Mouse (Mus musculus) layer of hippocampus, postnatal 25 days (tissue): ENCODE data around the gene Usb1. TPM values are rescaled to one million over a fixed set of nuclear protein-coding genes. Genes with fewer than 3 reads are reported as not detected.
"Not testable (repeated sequence)": the region's sequence is repeated elsewhere in the genome, so short reads cannot be mapped to it uniquely, and the experiment has no call there.

ENCODE experiments used
- DNase-seq, 2 experiments: peaks; one replicate each; pipeline ENCODE4 v3.0.0; 2022; ENCODE audit warnings: mixed read lengths in 2 of 2, low spot score in 1 of 2; ENCODE audit errors: extremely low spot score in 1 of 2
- total RNA-seq, 2 experiments: library from RNA; stranded (reverse); gene quantifications; 2 replicates each; pipeline ENCODE4 v1.2.3; 2021

The Usb1 gene
- total RNA-seq, 2 experiments from 2014 or later, result 13.7 to 15.0 TPM

GRCm38 (mm10) chr8:95369581-95370326 is 37.7 kb downstream of the Usb1 start:
- no peak for DNase-seq

- DNase-seq, result no peak
Observed at GRCm38 (mm10) chr8:95373389-95374002, 41.4 kb downstream of the Usb1 start.

GRCm38 (mm10) chr8:95374429-95374828 is 42.3 kb downstream of the Usb1 start:
- no peak for DNase-seq

- DNase-seq, result no peak
Observed at GRCm38 (mm10) chr8:95375374-95375930, 43.4 kb downstream of the Usb1 start.

GRCm38 (mm10) chr8:95376309-95376999 is 44.4 kb downstream of the Usb1 start:
- DNase-seq, result no peak

- no peak for DNase-seq
Observed at GRCm38 (mm10) chr8:95377101-95377500, 45.0 kb downstream of the Usb1 start.

GRCm38 (mm10) chr8:95377863-95378291 is 45.8 kb downstream of the Usb1 start:
- no peak for DNase-seq

GRCm38 (mm10) chr8:95378928-95379327 is 46.8 kb downstream of the Usb1 start:
- not testable (repeated sequence) for DNase-seq

GRCm38 (mm10) chr8:95380953-95381352 is 48.9 kb downstream of the Usb1 start:
- no peak for DNase-seq

GRCm38 (mm10) chr8:95381595-95381994 is 49.5 kb downstream of the Usb1 start:
- no peak for DNase-seq

- no peak for DNase-seq
Observed at GRCm38 (mm10) chr8:95384501-95384900, 52.4 kb downstream of the Usb1 start.

GRCm38 (mm10) chr8:95386037-95386436 is 54.0 kb downstream of the Usb1 start:
- no peak for DNase-seq

GRCm38 (mm10) chr8:95387221-95387620 is 55.1 kb downstream of the Usb1 start:
- DNase-seq, result no peak

GRCm38 (mm10) chr8:95387936-95388335 is 55.9 kb downstream of the Usb1 start:
- DNase-seq, result no peak

GRCm38 (mm10) chr8:95390312-95390711 is 58.2 kb downstream of the Usb1 start:
- DNase-seq, result no peak

- DNase-seq, result no peak
Observed at GRCm38 (mm10) chr8:95391101-95391500, 59.0 kb downstream of the Usb1 start.

- no peak for DNase-seq
Observed at GRCm38 (mm10) chr8:95392604-95393003, 60.5 kb downstream of the Usb1 start.

GRCm38 (mm10) chr8:95395186-95395918 is 63.3 kb downstream of the Usb1 start:
- DNase-seq, result no peak

GRCm38 (mm10) chr8:95396752-95397151 is 64.7 kb downstream of the Usb1 start:
- DNase-seq, result no peak
